Mouse (Mus musculus) liver, embryonic 15.5 days (tissue): ENCODE results near the gene Sypl. TPM values are rescaled to one million over a fixed set of nuclear protein-coding genes. Genes with fewer than 3 reads are reported as not detected.

Experiments
- ATAC-seq: fragments of 200-750 bp; cut with Nextera tagmentation; 2 replicates; pipeline ENCODE4 v1.8.0; 2017; ENCODE audit warnings: moderate number of reproducible peaks, mild to moderate bottlenecking, moderate library complexity; ENCODE audit not compliant: insufficient read depth
- H3K27ac ChIP-seq: fragments of 300-500 bp; sonication (generic); replicated peaks from 2 replicates; pipeline ENCODE4 v1.5.1; 2015; ENCODE audit warnings: mild to moderate bottlenecking, inconsistent platforms
- H3K27me3 ChIP-seq: fragments of 300-500 bp; sonication (generic); 2 replicates; pipeline ENCODE4 v1.6.1; 2015; ENCODE audit warnings: mild to moderate bottlenecking, inconsistent platforms
- H3K36me3 ChIP-seq: fragments of 300-500 bp; sonication (generic); replicated peaks from 2 replicates; pipeline ENCODE4 v1.6.1; 2015; ENCODE audit warnings: moderate library complexity, mild to moderate bottlenecking, inconsistent platforms
- H3K4me1 ChIP-seq: fragments of 300-500 bp; sonication (generic); replicated peaks from 2 replicates; pipeline ENCODE4 v1.6.1; 2015; ENCODE audit warnings: inconsistent platforms
- H3K4me2 ChIP-seq: fragments of 300-500 bp; sonication (generic); 2 replicates; pipeline ENCODE4 v1.6.1; 2015; ENCODE audit warnings: moderate library complexity, mild to moderate bottlenecking, inconsistent platforms
- H3K4me3 ChIP-seq: fragments of 300-500 bp; sonication (generic); replicated peaks from 2 replicates; pipeline ENCODE4 v1.5.1; 2015; ENCODE audit warnings: mild to moderate bottlenecking, inconsistent platforms
- H3K9ac ChIP-seq: fragments of 300-500 bp; sonication (generic); 2 replicates; pipeline ENCODE4 v1.6.1; 2015; ENCODE audit warnings: moderate library complexity, mild to moderate bottlenecking, inconsistent platforms
- H3K9me3 ChIP-seq: fragments of 300-500 bp; sonication (generic); replicated peaks from 2 replicates; pipeline ENCODE4 v1.6.1; 2016; ENCODE audit warnings: inconsistent platforms
- whole genome bisulfite sequencing: fragments of 180-500 bp; shearing (Covaris S2); methylation state at CpG from one replicate; pipeline ENCODE4 v1.1.7; 2015; ENCODE audit warnings: mixed read lengths; ENCODE audit not compliant: insufficient replicate concordance; 5-methylcytosine and 5-hydroxymethylcytosine counted together
- polyA plus RNA-seq: library from polyadenylated mRNA; unstranded; fragments of >200 nt; fragmentation: Nextera tagmentation; extraction: Ambion mirVana; gene quantifications from 2 replicates; pipeline ENCODE4 v1.2.1, GENCODE M21; 2015

Sypl gene
- polyA plus RNA-seq, 1 experiment from 2014 or later = 42.0 TPM

- 59% methylated on average over 8 of the region's 8 CpGs for WGBS
Measured at GRCm38 (mm10) chr12:33003339-33003965, 49.8 kb downstream of the Sypl start.

DNA sequence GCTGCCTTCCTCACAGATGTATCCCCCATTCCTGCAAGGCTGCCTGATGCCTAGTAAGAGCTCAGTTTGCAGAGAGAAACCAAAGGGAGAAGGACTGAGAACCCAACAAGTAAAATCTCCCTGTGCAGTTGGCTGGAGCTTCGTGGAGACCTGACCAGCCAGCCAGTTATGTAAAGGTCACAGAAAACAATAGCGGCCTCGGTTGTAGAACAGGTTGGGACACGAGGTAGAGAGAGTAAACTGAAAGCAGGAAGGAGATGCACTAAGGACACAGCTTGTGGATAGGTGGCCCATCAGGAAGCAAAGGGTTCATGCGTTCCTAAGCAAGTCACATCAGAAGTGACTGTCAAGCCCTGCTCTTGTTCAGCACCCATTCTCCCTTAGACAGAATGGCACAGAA lies 52.2 kb downstream of the Sypl start:
- Histone ChIP-seq H3K4me3 (no peak overlapping the region), H3K4me1 (no peaks in the 10 kb centered on the region), H3K4me2 (no peak overlapping the region), H3K27me3 (0 out of 2 replicates have a peak, but pooled peaks cover 5% of the 10 kb centered on the region), H3K27ac (no peak overlapping the region), H3K36me3 (no peaks in the 10 kb centered on the region), H3K9ac (no peak overlapping the region), H3K9me3 (no peaks in the 10 kb centered on the region)
- ATAC-seq = no peak
- 56% methylated on average over 5 of the region's 5 CpGs for WGBS

More at GRCm38 (mm10) chr12:33003339-33003965, 49.8 kb downstream of the Sypl start:
- Histone ChIP-seq H3K4me3 (no peak overlapping the region), H3K27ac (no peak overlapping the region), H3K27me3 (no peaks in the 10 kb centered on the region), H3K4me1 (no peaks in the 10 kb centered on the region), H3K36me3 (no peaks in the 10 kb centered on the region), H3K9ac (no peak overlapping the region), H3K4me2 (no peak overlapping the region), H3K9me3 (no peaks in the 10 kb centered on the region)
- ATAC-seq = no peak

- H3K9ac ChIP-seq = no peak overlapping the region
Measured at GRCm38 (mm10) chr12:33007176-33007575, 53.5 kb downstream of the Sypl start.

GRCm38 (mm10) chr12:33008305-33009110 lies 54.8 kb downstream of the Sypl start:
- no peak overlapping the region for H3K9ac ChIP-seq
- no peak overlapping the region for H3K4me3 ChIP-seq
- no peak overlapping the region for H3K4me2 ChIP-seq
- H3K9me3 ChIP-seq = no peaks in the 10 kb centered on the region
- H3K4me1 ChIP-seq = no peaks in the 10 kb centered on the region
- ATAC-seq = no peak
- 37% methylated on average over 7 of the region's 7 CpGs for WGBS
- H3K27me3 ChIP-seq = 0 out of 2 replicates have a peak, but pooled peaks cover 6% of the 10 kb centered on the region
- no peak overlapping the region for H3K27ac ChIP-seq
- no peaks in the 10 kb centered on the region for H3K36me3 ChIP-seq

More at GRCm38 (mm10) chr12:33007176-33007575, 53.5 kb downstream of the Sypl start:
- no peak overlapping the region for H3K4me3 ChIP-seq
- no peaks in the 10 kb centered on the region for H3K4me1 ChIP-seq
- 53% methylated on average over 2 of the region's 2 CpGs for WGBS
- no peak overlapping the region for H3K27ac ChIP-seq
- no peak for ATAC-seq
- H3K27me3 ChIP-seq = 0 out of 2 replicates have a peak, but pooled peaks cover 6% of the 10 kb centered on the region
- no peak overlapping the region for H3K4me2 ChIP-seq
- H3K36me3 ChIP-seq = no peaks in the 10 kb centered on the region
- H3K9me3 ChIP-seq = no peaks in the 10 kb centered on the region

DNA sequence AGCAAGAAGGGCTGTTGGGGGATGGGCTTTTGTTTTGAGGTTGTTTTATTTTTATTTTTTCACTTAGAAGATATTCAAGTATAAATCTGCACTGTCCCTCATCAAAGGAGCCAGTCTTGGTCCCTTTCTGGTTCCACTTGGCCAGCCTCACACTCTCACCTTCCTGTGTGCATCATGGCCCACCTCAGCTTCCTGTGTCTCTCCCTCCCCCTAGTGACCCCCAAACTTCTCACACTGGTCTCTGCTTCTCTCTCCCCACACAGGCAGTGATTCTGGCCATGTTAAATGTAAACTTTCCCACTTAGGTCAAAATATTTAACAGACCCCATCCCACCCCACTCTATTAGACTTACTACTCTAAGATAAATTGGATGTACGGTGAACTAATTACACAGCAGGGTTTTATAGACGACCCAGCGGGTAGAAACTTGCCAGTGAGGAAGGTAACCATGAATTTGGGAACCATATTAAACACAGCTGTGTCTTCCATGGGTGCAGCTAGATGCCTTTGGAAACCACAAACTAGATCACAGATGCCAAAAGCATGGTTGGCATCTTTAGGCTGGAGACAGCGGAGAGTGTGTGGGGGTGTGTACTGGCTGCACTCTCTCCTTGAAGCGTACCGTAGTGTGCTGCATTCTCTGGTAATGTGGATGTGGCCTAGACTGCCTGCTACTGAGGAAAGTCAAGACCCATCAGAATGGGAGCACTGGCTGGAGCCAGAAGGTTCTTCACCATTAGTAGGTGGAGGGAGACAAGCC lies 55.7 kb downstream of the Sypl start:
- no peaks in the 10 kb centered on the region for H3K9me3 ChIP-seq
- ATAC-seq = no peak
- H3K4me3 ChIP-seq = no peak overlapping the region
- WGBS = 69% methylated on average over 6 of the region's 6 CpGs
- no peak overlapping the region for H3K4me2 ChIP-seq
- H3K27me3 ChIP-seq = 0 out of 2 replicates have a peak, but pooled peaks cover 6% of the 10 kb centered on the region
- H3K27ac ChIP-seq = no peak overlapping the region
- H3K36me3 ChIP-seq = no peaks in the 10 kb centered on the region
- no peaks in the 10 kb centered on the region for H3K4me1 ChIP-seq
- H3K9ac ChIP-seq = no peak overlapping the region

DNA sequence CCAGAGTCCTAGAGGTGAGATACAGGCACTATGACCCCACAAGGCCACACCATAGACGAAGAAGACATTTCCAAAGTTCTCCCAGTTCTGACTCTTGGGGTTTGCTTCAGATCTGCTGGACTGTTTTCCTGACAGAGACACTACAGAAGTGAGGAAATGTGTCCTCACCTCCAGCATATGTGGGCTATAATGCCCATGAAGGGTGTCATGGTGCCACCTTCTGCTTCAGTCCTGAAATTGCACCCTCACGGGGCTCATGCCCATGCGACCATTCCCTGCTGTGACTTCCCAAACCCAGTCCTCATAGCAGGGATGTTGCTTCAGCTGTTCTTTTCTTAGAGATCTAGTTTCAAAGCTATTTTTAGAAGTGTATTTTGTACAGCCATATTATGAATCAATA lies 56.3 kb downstream of the Sypl start:
- peak; percentile 37; the same call in 1 of the 2 replicates for ATAC-seq
- Histone ChIP-seq H3K27ac (no peak overlapping the region), H3K9ac (no peak overlapping the region), H3K4me1 (no peaks in the 10 kb centered on the region), H3K9me3 (no peaks in the 10 kb centered on the region), H3K27me3 (peaks cover 12% of the 10 kb centered on the region; the same call in 1 of the 2 replicates), H3K4me3 (no peak overlapping the region), H3K4me2 (no peak overlapping the region), H3K36me3 (no peaks in the 10 kb centered on the region)
- 13% methylated on average over 3 of the region's 3 CpGs for WGBS

GRCm38 (mm10) chr12:33014050-33014796 lies 60.5 kb downstream of the Sypl start:
- H3K9ac ChIP-seq = no peak overlapping the region

DNA sequence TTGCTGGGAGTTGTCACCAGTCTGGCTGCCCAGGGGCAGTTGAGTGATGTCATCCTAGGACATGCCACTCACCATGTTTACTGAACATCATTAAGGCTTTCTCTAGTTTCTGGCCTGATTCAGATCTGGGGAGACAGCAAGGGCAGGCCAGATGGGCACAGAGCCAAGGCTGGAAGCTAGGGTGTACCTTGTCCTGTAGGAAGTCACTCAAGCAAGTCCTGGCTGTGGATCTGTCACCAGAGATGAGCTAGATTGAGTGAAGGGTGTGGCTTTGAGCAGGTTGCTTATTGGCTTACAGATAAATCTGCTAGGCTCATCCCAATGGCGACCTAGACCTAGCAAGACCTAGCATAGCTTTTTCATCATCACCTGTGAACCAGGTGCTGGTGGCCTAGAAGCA lies 61.4 kb downstream of the Sypl start:
- WGBS = 47% methylated on average over 1 of the region's 1 CpGs
- peaks cover 12% of the 10 kb centered on the region; the same call in 1 of the 2 replicates for H3K27me3 ChIP-seq

More at GRCm38 (mm10) chr12:33014050-33014796, 60.5 kb downstream of the Sypl start:
- Histone ChIP-seq H3K4me2 (no peak overlapping the region), H3K27me3 (peaks cover 12% of the 10 kb centered on the region; the same call in 1 of the 2 replicates), H3K4me3 (no peak overlapping the region), H3K4me1 (no peaks in the 10 kb centered on the region), H3K36me3 (no peaks in the 10 kb centered on the region), H3K9me3 (no peaks in the 10 kb centered on the region), H3K27ac (no peak overlapping the region)
- WGBS = 38% methylated on average over 7 of the region's 7 CpGs
- no peak for ATAC-seq

GRCm38 (mm10) chr12:33016824-33017705 lies 63.4 kb downstream of the Sypl start:
- no peaks in the 10 kb centered on the region for H3K36me3 ChIP-seq
- H3K27ac ChIP-seq = no peak overlapping the region
- H3K4me1 ChIP-seq = no peaks in the 10 kb centered on the region
- peaks cover 6% of the 10 kb centered on the region; the same call in 1 of the 2 replicates for H3K27me3 ChIP-seq
- H3K9ac ChIP-seq = no peak overlapping the region
- H3K4me2 ChIP-seq = peak overlapping the region; percentile 6; the same call in 1 of the 2 replicates
- ATAC-seq = no peak
- no peak overlapping the region for H3K4me3 ChIP-seq
- WGBS = 36% methylated on average over 7 of the region's 7 CpGs
- H3K9me3 ChIP-seq = no peaks in the 10 kb centered on the region

More for the DNA sequence above, 61.4 kb downstream of the Sypl start:
- no peak overlapping the region for H3K27ac ChIP-seq
- no peak overlapping the region for H3K9ac ChIP-seq
- no peaks in the 10 kb centered on the region for H3K9me3 ChIP-seq
- no peaks in the 10 kb centered on the region for H3K4me1 ChIP-seq
- H3K4me3 ChIP-seq = no peak overlapping the region
- H3K4me2 ChIP-seq = no peak overlapping the region
- ATAC-seq = no peak
- H3K36me3 ChIP-seq = no peaks in the 10 kb centered on the region

DNA sequence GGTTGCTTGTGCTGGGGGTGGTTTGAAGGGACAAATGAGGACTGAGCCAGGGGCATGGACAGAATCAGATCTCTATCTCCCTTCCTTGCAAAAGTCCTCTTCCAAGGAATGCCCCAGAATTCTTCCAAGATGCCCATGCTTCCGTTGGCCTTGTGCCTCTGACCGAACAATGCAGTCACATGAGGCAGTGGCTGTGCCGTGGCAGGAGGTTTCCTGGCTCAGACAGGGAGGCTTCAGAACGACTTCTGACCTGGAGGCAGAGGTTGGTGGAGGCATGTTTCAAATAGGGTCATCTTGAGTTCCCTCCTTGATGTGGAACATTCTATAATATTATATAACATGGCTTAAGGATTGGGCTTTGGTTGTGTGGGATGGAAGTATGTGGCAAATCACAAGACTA lies 64.9 kb downstream of the Sypl start:
- Histone ChIP-seq H3K9ac (no peak overlapping the region), H3K4me3 (no peak overlapping the region), H3K27me3 (peaks cover 6% of the 10 kb centered on the region; the same call in 1 of the 2 replicates), H3K4me2 (no peak overlapping the region), H3K36me3 (no peaks in the 10 kb centered on the region), H3K27ac (no peak overlapping the region), H3K9me3 (no peaks in the 10 kb centered on the region), H3K4me1 (no peaks in the 10 kb centered on the region)
- 51% methylated on average over 4 of the region's 4 CpGs for WGBS
- ATAC-seq = no peak
